Mouse (Mus musculus) lung, embryonic 16.5 days (tissue): ENCODE measurements around the gene Prkag2. TPM values are rescaled to one million over a fixed set of nuclear protein-coding genes. Genes with fewer than 3 reads are reported as not detected.

Experiments used
- ATAC-seq: fragments of 200-750 bp; cut with Nextera tagmentation; 2 replicates; pipeline ENCODE4 v1.8.0; 2017; ENCODE audit warnings: low read depth, mild to moderate bottlenecking, moderate library complexity
- H3K27ac ChIP-seq: fragments of 300-500 bp; sonication (generic); 2 replicates; pipeline ENCODE4 v1.5.1; 2014; ENCODE audit warnings: mild to moderate bottlenecking, control low read depth, low read length
- H3K27me3 ChIP-seq: fragments of 300-500 bp; sonication (generic); 2 replicates; pipeline ENCODE4 v1.6.1; 2014; ENCODE audit warnings: low read depth, low read length, mixed read lengths; ENCODE audit not compliant: control insufficient read depth, insufficient read depth
- H3K36me3 ChIP-seq: fragments of 300-500 bp; sonication (generic); 2 replicates; pipeline ENCODE4 v1.6.1; 2014; ENCODE audit warnings: low read length; ENCODE audit not compliant: control insufficient read depth, insufficient read depth
- H3K4me1 ChIP-seq: fragments of 300-500 bp; sonication (generic); replicated peaks from 2 replicates; pipeline ENCODE4 v1.6.1; 2014; ENCODE audit warnings: low read length, mixed read lengths; ENCODE audit not compliant: control insufficient read depth, insufficient read depth
- H3K4me2 ChIP-seq: fragments of 300-500 bp; sonication (generic); 2 replicates; pipeline ENCODE4 v1.6.1; 2014; ENCODE audit warnings: low read depth, low read length, control low read depth
- H3K4me3 ChIP-seq: fragments of 300-500 bp; sonication (generic); 2 replicates; pipeline ENCODE4 v1.5.1; 2014; ENCODE audit warnings: mild to moderate bottlenecking, low read length, control low read depth
- H3K9ac ChIP-seq: fragments of 300-500 bp; sonication (generic); 2 replicates; pipeline ENCODE4 v1.6.1; 2014; ENCODE audit warnings: low read length, control low read depth
- H3K9me3 ChIP-seq: fragments of 300-500 bp; sonication (generic); 2 replicates; pipeline ENCODE4 v1.6.1; 2016; ENCODE audit warnings: low read length; ENCODE audit not compliant: control insufficient read depth
- WGBS: fragments of 180-500 bp; shearing (Covaris S2); extraction: QIAGEN DNeasy Blood & Tissue Kit; methylation state at CpG from one replicate; pipeline ENCODE4 v1.1.7; 2014; 5-methylcytosine and 5-hydroxymethylcytosine counted together
- polyA plus RNA-seq: library from polyadenylated mRNA; unstranded; fragments of >200 nt; fragmentation: Nextera tagmentation; extraction: Ambion mirVana; gene quantifications from 2 replicates; pipeline ENCODE4 v1.2.1, GENCODE M21; 2015

Prkag2 gene
- polyA plus RNA-seq, 1 experiment from 2014 or later, result 28.0 TPM

DNA sequence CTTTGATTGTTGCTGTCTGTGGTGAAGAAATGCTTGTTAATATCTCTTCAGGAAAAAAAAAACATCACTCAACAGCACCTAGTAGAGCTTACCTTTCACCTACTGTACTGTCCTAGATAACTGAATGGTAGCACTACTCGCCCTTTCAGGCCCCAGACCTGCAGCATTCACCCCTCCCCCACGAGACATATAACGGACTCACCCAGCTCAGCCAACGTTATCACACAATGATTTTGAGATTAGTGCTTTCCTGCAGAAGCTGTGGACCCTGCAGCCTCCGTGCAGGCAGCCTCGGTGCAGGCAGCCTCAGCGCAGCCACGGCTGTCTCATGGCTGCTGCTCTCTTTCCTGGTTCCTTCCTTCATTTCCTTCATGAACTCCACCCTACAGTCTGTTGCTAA is 164.0 kb downstream of the Prkag2 start:
- Histone ChIP-seq H3K4me1 (no peaks in the 10 kb centered on the region), H3K9me3 (peaks cover 4% of the 10 kb centered on the region), H3K27me3 (no peaks in the 10 kb centered on the region), H3K4me3 (no peak overlapping the region), H3K36me3 (no peaks in the 10 kb centered on the region), H3K27ac (no peak overlapping the region), H3K4me2 (no peak overlapping the region), H3K9ac (no peak overlapping the region)
- no peak for ATAC-seq
- WGBS, result 51% methylated on average over 8 of the region's 8 CpGs

DNA sequence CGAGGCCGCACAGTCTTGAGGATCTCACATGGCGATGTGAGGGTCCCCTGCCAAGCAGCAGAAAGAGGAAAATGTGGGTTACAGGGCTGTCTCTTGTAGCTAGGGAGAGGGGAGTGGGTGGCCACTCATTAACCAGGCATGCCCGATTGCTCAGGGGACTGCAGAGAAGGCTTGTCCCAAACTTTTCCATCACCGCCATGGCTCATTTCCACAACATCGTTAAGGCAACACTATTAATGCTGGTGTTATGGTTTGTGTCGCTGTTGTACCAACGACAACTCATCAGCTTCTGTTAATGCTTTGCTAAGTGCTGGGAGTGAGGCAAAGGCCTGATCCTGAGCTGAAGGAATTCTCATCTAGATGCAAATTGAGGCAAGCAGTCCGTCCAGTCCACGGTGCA is 165.0 kb downstream of the Prkag2 start:
- WGBS, result 82% methylated on average over 10 of the region's 10 CpGs

DNA sequence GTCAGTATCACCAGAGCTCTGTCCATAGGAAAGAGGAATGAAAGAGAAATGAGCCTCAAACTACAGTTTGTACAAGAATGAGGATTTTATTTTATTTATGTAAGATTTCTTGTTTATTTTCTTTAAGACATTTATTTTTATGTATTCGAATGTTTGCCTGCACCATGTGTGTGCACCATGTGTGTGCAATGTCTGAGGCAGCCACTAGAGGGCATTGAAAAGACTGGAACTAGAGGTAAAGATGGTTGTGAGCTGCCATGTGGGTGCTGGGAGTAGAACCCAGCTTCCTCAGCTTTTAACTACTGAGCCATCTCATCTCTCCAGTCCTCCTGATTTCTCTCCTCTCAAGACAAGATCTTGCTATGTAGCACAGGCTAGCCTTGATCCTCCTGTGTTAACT is 166.7 kb downstream of the Prkag2 start:
- ATAC-seq, result no peak
- H3K4me1 ChIP-seq, result no peaks in the 10 kb centered on the region
- H3K4me3 ChIP-seq, result no peak overlapping the region
- no peaks in the 10 kb centered on the region for H3K27me3 ChIP-seq
- H3K36me3 ChIP-seq, result no peaks in the 10 kb centered on the region
- no peak overlapping the region for H3K9ac ChIP-seq
- 97% methylated on average over 1 of the region's 1 CpGs for WGBS
- H3K27ac ChIP-seq, result no peak overlapping the region
- H3K4me2 ChIP-seq, result no peak overlapping the region
- peaks cover 4% of the 10 kb centered on the region for H3K9me3 ChIP-seq

More for the DNA sequence above, 165.0 kb downstream of the Prkag2 start:
- Histone ChIP-seq H3K9me3 (peaks cover 4% of the 10 kb centered on the region), H3K4me3 (no peak overlapping the region), H3K4me2 (no peak overlapping the region), H3K36me3 (no peaks in the 10 kb centered on the region), H3K4me1 (no peaks in the 10 kb centered on the region), H3K9ac (no peak overlapping the region), H3K27ac (no peak overlapping the region), H3K27me3 (no peaks in the 10 kb centered on the region)
- no peak for ATAC-seq

DNA sequence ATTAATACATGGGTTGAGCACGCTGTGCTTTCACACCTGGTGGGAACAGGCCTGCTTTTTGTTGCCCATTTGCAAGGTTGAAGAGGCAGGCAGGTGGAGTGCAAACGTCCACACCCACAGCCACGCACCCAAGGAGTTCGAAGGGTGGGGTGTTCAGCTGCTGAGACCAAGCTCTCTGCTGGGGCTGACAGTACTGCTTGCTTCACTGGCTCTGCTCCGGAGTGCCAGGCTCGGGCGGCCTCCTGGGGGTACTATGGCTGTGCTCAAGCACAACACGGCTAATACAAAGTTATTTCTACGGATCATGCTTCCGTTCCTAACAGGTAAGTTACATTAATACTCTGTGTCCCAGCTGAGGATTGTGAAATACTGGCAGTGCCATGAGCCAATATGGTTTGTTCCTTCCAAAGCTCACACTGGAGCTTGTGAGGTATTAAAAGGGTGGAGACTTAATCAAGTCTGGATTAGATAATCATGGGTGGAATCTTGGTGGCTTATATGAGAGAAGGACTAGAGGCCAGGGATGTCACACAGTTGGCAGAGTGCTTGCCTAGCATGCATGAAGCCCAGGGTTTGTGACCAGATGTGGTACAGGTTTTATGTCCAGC is 168.8 kb downstream of the Prkag2 start:
- H3K9me3 ChIP-seq, result peaks cover 4% of the 10 kb centered on the region
- WGBS, result 78% methylated on average over 10 of the region's 10 CpGs
- ATAC-seq, result no peak
- H3K27me3 ChIP-seq, result no peaks in the 10 kb centered on the region
- no peaks in the 10 kb centered on the region for H3K36me3 ChIP-seq
- H3K4me1 ChIP-seq, result no peaks in the 10 kb centered on the region
- H3K4me3 ChIP-seq, result no peak overlapping the region
- no peak overlapping the region for H3K9ac ChIP-seq
- H3K4me2 ChIP-seq, result no peak overlapping the region
- H3K27ac ChIP-seq, result no peak overlapping the region

DNA sequence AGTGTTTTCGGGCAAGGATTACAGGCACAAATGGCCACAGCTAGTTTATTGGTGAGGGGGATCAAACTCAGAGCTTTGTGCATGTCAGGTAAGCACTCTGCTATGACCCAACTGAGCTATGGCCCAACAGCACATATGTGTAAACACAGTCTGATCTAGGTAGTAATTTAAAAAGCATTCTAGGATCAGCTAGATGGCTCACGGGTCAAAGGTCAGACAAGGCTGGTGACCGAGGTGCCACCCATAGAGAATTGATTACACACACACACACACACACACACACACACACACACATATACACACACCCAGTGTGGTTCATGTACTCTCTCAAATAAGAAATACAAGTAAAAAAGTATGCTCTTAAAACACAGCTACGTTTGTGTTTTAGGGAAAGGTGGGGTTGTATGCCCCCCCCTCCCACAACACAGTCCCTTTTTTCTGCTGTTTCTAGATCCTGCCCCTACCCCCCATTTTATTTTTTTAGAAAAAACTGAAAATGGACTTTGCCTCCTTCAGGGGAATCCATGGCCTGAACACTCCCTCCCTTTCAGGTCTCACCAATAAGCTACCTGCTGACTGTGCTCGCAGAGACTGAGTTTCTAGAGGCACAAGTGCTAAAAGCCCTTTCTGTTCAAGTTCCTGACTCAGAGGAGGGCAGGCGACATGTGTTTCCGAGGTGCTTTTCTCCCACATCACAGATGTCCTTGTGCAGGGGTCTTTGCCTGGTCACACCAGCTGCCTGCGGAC is 169.4 kb downstream of the Prkag2 start:
- Histone ChIP-seq H3K9ac (no peak overlapping the region), H3K9me3 (peaks cover 4% of the 10 kb centered on the region), H3K36me3 (no peaks in the 10 kb centered on the region), H3K27ac (no peak overlapping the region), H3K27me3 (no peaks in the 10 kb centered on the region), H3K4me3 (no peak overlapping the region), H3K4me2 (no peak overlapping the region), H3K4me1 (no peaks in the 10 kb centered on the region)
- ATAC-seq, result no peak
- WGBS, result 69% methylated on average over 8 of the region's 8 CpGs

DNA sequence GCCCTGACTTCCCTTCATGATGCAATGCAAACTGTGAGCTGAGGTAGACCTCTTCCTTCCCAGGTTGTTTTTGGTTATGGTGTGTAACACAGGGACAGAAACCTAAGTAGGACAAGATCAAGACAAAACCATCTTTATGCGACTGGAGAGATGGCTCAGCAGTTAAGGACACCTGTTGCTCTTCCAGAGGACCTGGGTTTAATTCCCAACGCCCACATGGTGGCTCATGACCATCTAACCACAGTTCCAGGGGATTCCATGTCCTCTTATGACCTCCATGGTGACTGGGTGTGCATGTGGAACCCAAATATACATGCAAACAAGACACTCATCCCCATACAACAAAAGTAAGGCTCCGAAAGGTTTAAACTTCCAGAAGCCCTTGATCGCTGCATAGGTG is 171.6 kb downstream of the Prkag2 start:
- ATAC-seq, result no peak
- no peak overlapping the region for H3K27ac ChIP-seq
- H3K36me3 ChIP-seq, result no peaks in the 10 kb centered on the region
- no peaks in the 10 kb centered on the region for H3K27me3 ChIP-seq
- no peaks in the 10 kb centered on the region for H3K4me1 ChIP-seq
- H3K4me2 ChIP-seq, result no peak overlapping the region
- 92% methylated on average over 4 of the region's 4 CpGs for WGBS
- H3K9ac ChIP-seq, result no peak overlapping the region
- H3K9me3 ChIP-seq, result peaks cover 1% of the 10 kb centered on the region
- H3K4me3 ChIP-seq, result no peak overlapping the region

DNA sequence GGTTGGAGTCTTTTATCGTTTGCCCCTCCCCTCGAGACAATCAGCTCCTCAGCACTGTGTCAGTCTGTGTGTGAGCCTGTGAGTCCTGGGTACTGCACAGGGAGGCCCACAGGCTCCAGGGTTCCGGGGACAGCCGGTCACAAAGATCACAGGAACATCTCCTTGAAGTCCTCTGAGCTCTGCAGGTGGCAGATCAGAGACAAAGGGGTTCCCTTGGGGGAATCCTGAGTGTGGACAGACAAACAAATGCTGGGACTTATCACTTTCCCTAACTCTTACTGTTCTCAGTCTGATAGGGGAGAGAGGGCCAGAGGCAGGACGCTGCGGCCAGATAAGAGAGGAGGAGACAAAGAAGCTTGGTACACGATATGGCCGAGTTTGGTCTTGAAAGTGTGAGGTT is 172.7 kb downstream of the Prkag2 start:
- WGBS, result 12% methylated on average over 8 of the region's 8 CpGs
- Histone ChIP-seq H3K4me2 (no peak overlapping the region), H3K4me3 (no peak overlapping the region), H3K36me3 (no peaks in the 10 kb centered on the region), H3K9ac (no peak overlapping the region), H3K27me3 (no peaks in the 10 kb centered on the region), H3K27ac (no peak overlapping the region), H3K9me3 (no peaks in the 10 kb centered on the region), H3K4me1 (no peaks in the 10 kb centered on the region)
- no peak for ATAC-seq

DNA sequence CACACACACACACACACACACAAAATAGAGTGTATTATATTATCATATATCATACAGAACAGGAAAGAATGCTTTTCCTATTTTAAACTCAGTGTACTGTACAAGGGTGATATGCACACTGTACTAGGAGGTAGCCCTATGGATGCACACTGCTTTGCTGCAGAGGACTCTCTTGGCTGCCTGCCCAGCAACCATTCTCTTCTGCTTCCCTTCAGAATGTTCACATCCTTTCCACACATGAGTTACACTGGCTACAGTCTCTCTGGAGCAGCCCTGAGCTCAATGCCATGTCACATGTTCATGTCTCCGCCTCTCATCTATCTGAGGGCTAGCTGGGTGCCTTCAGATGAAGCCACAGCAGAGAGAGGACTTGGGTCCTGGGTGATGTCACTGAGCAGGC is 181.3 kb downstream of the Prkag2 start:
- H3K27ac ChIP-seq, result no peak overlapping the region
- H3K4me2 ChIP-seq, result no peak overlapping the region
- H3K36me3 ChIP-seq, result no peaks in the 10 kb centered on the region
- WGBS, result 77% methylated on average over 1 of the region's 1 CpGs
- peak; percentile 80 for ATAC-seq
- no peak overlapping the region for H3K4me3 ChIP-seq
- no peaks in the 10 kb centered on the region for H3K9me3 ChIP-seq
- no peaks in the 10 kb centered on the region for H3K27me3 ChIP-seq
- no peaks in the 10 kb centered on the region for H3K4me1 ChIP-seq
- no peak overlapping the region for H3K9ac ChIP-seq

DNA sequence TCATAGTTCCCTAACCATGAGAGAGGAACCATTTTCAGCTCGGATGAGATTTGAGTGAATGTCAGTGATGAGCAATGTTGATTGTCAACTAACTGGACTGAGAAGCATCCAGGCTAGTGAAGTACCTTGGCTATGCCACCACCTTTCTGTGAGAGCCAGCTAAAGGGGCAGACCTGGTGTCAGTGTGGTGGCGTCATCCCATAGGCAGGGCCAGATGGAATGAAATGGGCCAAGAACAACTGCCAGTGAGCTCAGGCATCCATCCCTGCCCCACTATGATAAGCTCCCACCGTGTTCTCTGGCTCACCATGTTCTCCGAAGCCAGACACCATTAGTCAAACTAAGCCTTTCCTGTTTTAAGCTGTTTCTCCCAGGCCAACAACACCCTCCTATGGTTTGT is 183.9 kb downstream of the Prkag2 start:
- no peaks in the 10 kb centered on the region for H3K27me3 ChIP-seq
- 67% methylated on average over 4 of the region's 4 CpGs for WGBS

More for the DNA sequence above, 183.9 kb downstream of the Prkag2 start:
- ATAC-seq, result no peak
- H3K9me3 ChIP-seq, result no peaks in the 10 kb centered on the region
- no peak overlapping the region for H3K27ac ChIP-seq
- H3K4me2 ChIP-seq, result no peak overlapping the region
- no peaks in the 10 kb centered on the region for H3K36me3 ChIP-seq
- no peak overlapping the region for H3K4me3 ChIP-seq
- no peak overlapping the region for H3K9ac ChIP-seq
- H3K4me1 ChIP-seq, result no peaks in the 10 kb centered on the region
